ENCODE assay signal across 14 mouse cellular contexts in the genomic region with DNA sequence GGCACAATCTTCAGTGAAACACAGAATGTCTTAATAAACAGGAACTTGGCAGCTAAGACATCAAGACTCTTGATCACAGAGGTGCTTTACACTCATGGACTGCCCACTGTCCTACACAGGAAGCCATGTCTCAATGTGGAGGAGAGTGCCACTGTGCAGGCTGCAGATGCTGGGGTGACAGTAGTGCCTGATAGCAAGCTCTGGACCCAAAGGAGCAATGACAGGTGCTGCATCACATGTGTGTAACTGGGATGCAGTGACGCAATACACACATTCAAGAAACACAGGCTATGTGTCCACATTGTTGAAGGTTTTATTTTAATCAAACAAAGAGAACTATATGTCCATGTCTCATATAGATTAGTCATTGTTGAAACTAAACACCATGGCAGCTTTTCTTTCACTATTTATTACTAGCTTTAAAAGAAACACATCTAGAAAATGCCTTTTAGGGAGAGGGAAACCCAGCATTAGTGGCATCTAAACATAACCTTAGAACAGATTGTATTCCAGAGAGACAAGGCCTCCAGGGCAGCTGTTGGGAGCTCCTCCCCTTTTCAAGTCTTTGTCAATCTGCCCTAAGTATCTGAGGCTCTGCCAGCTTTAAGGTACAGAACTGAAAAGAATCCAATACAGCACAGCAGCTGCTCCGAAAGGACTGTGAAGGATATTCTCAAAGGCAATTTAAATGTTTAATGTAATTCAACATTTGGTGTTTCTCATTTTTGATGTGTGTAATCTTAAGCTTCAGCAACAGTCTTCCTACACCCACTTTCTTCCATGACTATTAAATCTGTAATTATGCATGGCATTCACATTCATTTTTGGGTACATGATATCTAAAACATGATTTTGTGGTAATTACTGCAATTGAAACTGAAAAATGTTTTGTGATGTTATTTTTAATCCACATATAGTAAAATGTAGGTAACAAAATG.
A peak's percentile ranks its signal among the peaks of the same experiment; 100 is the strongest.
DNase-seq lines count a peak whose midpoint lies in the region; ATAC-seq lines count a peak whose summit lies in the region.
"Had no signal": no experiment of that assay in that cellular context is flagged by ENCODE, and none has a peak within 500 bp of the region (broad histone marks: within the 10 kb centered on the region; RNA-seq: fewer than 3 reads in every experiment).

No protein-coding gene starts in this region.

- H3K36me3 ChIP-seq in embryonic facial prominence, embryonic 14.5 days (ENCODE audit: control insufficient read depth, insufficient read depth, low read length): no peaks in the 10 kb centered on the region
- H3K36me3 ChIP-seq in forebrain, embryonic 16.5 days (ENCODE audit: control insufficient read depth, insufficient read depth): no peaks in the 10 kb centered on the region
- H3K36me3 ChIP-seq in midbrain, embryonic 14.5 days (ENCODE audit: control insufficient read depth, insufficient read depth, low read length): no peaks in the 10 kb centered on the region
- no peaks in the 10 kb centered on the region for H3K36me3 ChIP-seq in intestine, embryonic 16.5 days (ENCODE audit: control insufficient read depth, insufficient read depth, low read length)
- no peaks in the 10 kb centered on the region for H3K36me3 ChIP-seq in liver, embryonic 11.5 days (ENCODE audit: control insufficient read depth, insufficient read depth, low read length)
- H3K36me3 ChIP-seq: embryonic facial prominence, embryonic 13.5 days; heart, embryonic 15.5 days had no signal

- no peak overlapping the region for H3K4me3 ChIP-seq in embryonic facial prominence, embryonic 14.5 days (ENCODE audit: low read depth, low read length)
- no peak overlapping the region for H3K4me3 ChIP-seq in forebrain, embryonic 16.5 days (replicated peaks; ENCODE audit: low read length)
- H3K4me3 ChIP-seq in midbrain, embryonic 14.5 days (replicated peaks; ENCODE audit: low read depth, low read length): no peak overlapping the region
- no peak overlapping the region for H3K4me3 ChIP-seq in intestine, embryonic 16.5 days (ENCODE audit: low read length)
- H3K4me3 ChIP-seq in liver, embryonic 11.5 days (ENCODE audit: low read depth, low read length): no peak overlapping the region
- H3K4me3 ChIP-seq: embryonic facial prominence, embryonic 13.5 days; heart, embryonic 15.5 days had no signal

- H3K27me3 ChIP-seq in embryonic facial prominence, embryonic 14.5 days (replicated peaks; ENCODE audit: control insufficient read depth, insufficient read depth, low read length): no peaks in the 10 kb centered on the region
- no peaks in the 10 kb centered on the region for H3K27me3 ChIP-seq in forebrain, embryonic 16.5 days (replicated peaks; ENCODE audit: control insufficient read depth, insufficient read depth, low read length)
- H3K27me3 ChIP-seq in midbrain, embryonic 14.5 days (ENCODE audit: control insufficient read depth, insufficient read depth, low read length): no peaks in the 10 kb centered on the region
- no peaks in the 10 kb centered on the region for H3K27me3 ChIP-seq in intestine, embryonic 16.5 days (replicated peaks; ENCODE audit: control insufficient read depth, insufficient read depth, low read length)
- no peaks in the 10 kb centered on the region for H3K27me3 ChIP-seq in liver, embryonic 11.5 days (replicated peaks; ENCODE audit: control insufficient read depth, insufficient read depth, low read length)
- H3K27me3 ChIP-seq: CH12.LX; embryonic facial prominence, embryonic 13.5 days; heart, embryonic 15.5 days had no signal

- no peak overlapping the region for H3K4me2 ChIP-seq in embryonic facial prominence, embryonic 14.5 days (ENCODE audit: low read depth, low read length)
- H3K4me2 ChIP-seq in forebrain, embryonic 16.5 days (ENCODE audit: low read length): no peak overlapping the region
- H3K4me2 ChIP-seq in midbrain, embryonic 14.5 days (ENCODE audit: low read length): no peak overlapping the region
- no peak overlapping the region for H3K4me2 ChIP-seq in intestine, embryonic 16.5 days (ENCODE audit: low read depth, low read length)
- H3K4me2 ChIP-seq in liver, embryonic 11.5 days: no peak overlapping the region
- H3K4me2 ChIP-seq: embryonic facial prominence, embryonic 13.5 days; heart, embryonic 15.5 days had no signal

- H3K27ac ChIP-seq in embryonic facial prominence, embryonic 14.5 days (replicated peaks; ENCODE audit: low read depth, low read length): no peak overlapping the region
- no peak overlapping the region for H3K27ac ChIP-seq in forebrain, embryonic 16.5 days (ENCODE audit: low read length)
- H3K27ac ChIP-seq in midbrain, embryonic 14.5 days (replicated peaks; ENCODE audit: low read depth, low read length): 0 out of 2 replicates have a peak overlapping the region, but pooled peaks have one; percentile 15
- H3K27ac ChIP-seq in intestine, embryonic 16.5 days (ENCODE audit: low read length): no peak overlapping the region
- H3K27ac ChIP-seq in liver, embryonic 11.5 days (ENCODE audit: low read depth, low read length): no peak overlapping the region
- H3K27ac ChIP-seq: embryonic facial prominence, embryonic 13.5 days; heart, embryonic 15.5 days; liver, embryonic 14.5 days had no signal

- intact Hi-C loops in left cerebral cortex, postnatal 14 days (cut with DNase I): loop anchor here (10.0 kb wide), 1 partner anchor 136 kb away; the partner anchor contains the start of gene Ube2e2

- no peak overlapping the region for H3K9ac ChIP-seq in embryonic facial prominence, embryonic 14.5 days (ENCODE audit: low read depth, low read length)
- H3K9ac ChIP-seq in forebrain, embryonic 16.5 days (replicated peaks; ENCODE audit: low read depth, low read length): no peak overlapping the region
- H3K9ac ChIP-seq in midbrain, embryonic 14.5 days (replicated peaks; ENCODE audit: low read length): no peak overlapping the region
- H3K9ac ChIP-seq in intestine, embryonic 16.5 days (ENCODE audit: low read depth, low read length): no peak overlapping the region
- H3K9ac ChIP-seq in liver, embryonic 11.5 days (ENCODE audit: low read depth, low read length): no peak overlapping the region
- H3K9ac ChIP-seq: embryonic facial prominence, embryonic 13.5 days; heart, embryonic 15.5 days; liver, embryonic 14.5 days had no signal

- H3K9me3 ChIP-seq in embryonic facial prominence, embryonic 14.5 days (ENCODE audit: control insufficient read depth, low read length): no peaks in the 10 kb centered on the region
- no peaks in the 10 kb centered on the region for H3K9me3 ChIP-seq in forebrain, embryonic 16.5 days (ENCODE audit: control insufficient read depth, low read length)
- H3K9me3 ChIP-seq in midbrain, embryonic 14.5 days (ENCODE audit: control insufficient read depth, low read length): no peaks in the 10 kb centered on the region
- no peaks in the 10 kb centered on the region for H3K9me3 ChIP-seq in intestine, embryonic 16.5 days (ENCODE audit: control insufficient read depth, low read length)
- no peaks in the 10 kb centered on the region for H3K9me3 ChIP-seq in liver, embryonic 11.5 days (ENCODE audit: control insufficient read depth, low read length)
- H3K9me3 ChIP-seq: embryonic facial prominence, embryonic 13.5 days; heart, embryonic 15.5 days had no signal

- ATAC-seq in embryonic facial prominence, embryonic 14.5 days (ENCODE audit: low read depth): peak; percentile 74
- peak; percentile 59 for ATAC-seq in forebrain, embryonic 16.5 days
- peak; percentile 70 for ATAC-seq in midbrain, embryonic 14.5 days (ENCODE audit: low FRiP score, low TSS enrichment)
- no peak for ATAC-seq in intestine, embryonic 16.5 days
- no peak for ATAC-seq in liver, embryonic 11.5 days (replicated peaks; ENCODE audit: low FRiP score)

- H3K4me1 ChIP-seq in embryonic facial prominence, embryonic 14.5 days (ENCODE audit: control insufficient read depth, insufficient read depth, low read length): no peaks in the 10 kb centered on the region
- H3K4me1 ChIP-seq in forebrain, embryonic 16.5 days (replicated peaks; ENCODE audit: control insufficient read depth, insufficient read depth, low read length): peaks cover 8% of the 10 kb centered on the region
- peaks cover 4% of the 10 kb centered on the region; the same call in 1 of the 2 replicates for H3K4me1 ChIP-seq in midbrain, embryonic 14.5 days (ENCODE audit: control insufficient read depth, insufficient read depth, low read length)
- 0 out of 2 replicates have a peak, but pooled peaks cover 3% of the 10 kb centered on the region for H3K4me1 ChIP-seq in intestine, embryonic 16.5 days (ENCODE audit: control insufficient read depth, insufficient read depth, low read length)
- no peaks in the 10 kb centered on the region for H3K4me1 ChIP-seq in liver, embryonic 11.5 days (replicated peaks; ENCODE audit: control insufficient read depth, insufficient read depth, low read length)

- WGBS in embryonic facial prominence, embryonic 14.5 days: 54% methylated on average over 2 of the region's 2 CpGs
- WGBS in forebrain, embryonic 16.5 days: 34% methylated on average over 2 of the region's 2 CpGs
- 26% methylated on average over 2 of the region's 2 CpGs for WGBS in midbrain, embryonic 14.5 days
- WGBS in intestine, embryonic 16.5 days: 66% methylated on average over 2 of the region's 2 CpGs
- 81% methylated on average over 2 of the region's 2 CpGs for WGBS in liver, embryonic 11.5 days

- peak; percentile 16 to 44 for DNase-seq in left cerebral cortex, postnatal 14 days (ENCODE audit: low spot score in 2 of 2)
- no peak for DNase-seq in left cerebral cortex, adult 9 months (ENCODE audit: low spot score in 2 of 2)
- peak; percentile 70 for DNase-seq in embryonic facial prominence, embryonic 14.5 days (ENCODE audit: low spot score)
- peak; percentile 59 for DNase-seq in midbrain, embryonic 14.5 days
- DNase-seq in adrenal gland, postnatal 14 days: no peak
- DNase-seq in liver, embryonic 11.5 days (ENCODE audit: low spot score): no peak
- DNase-seq: adrenal gland, postnatal 25 days; cerebellum, adult 8-10 months had no signal

Comparison
In these comparisons a context has a peak if more than half of its experiments do, and no peak if none do; other contexts are left out.
1. DNase-seq: peak in left cerebral cortex, postnatal 14 days (2 of 2), embryonic facial prominence, embryonic 14.5 days (single experiment) and midbrain, embryonic 14.5 days (single experiment); none in left cerebral cortex, adult 9 months (0 of 2), adrenal gland, postnatal 14 days (single experiment) and liver, embryonic 11.5 days (single experiment).
2. ATAC-seq: peak in embryonic facial prominence, embryonic 14.5 days (single experiment), forebrain, embryonic 16.5 days (single experiment) and midbrain, embryonic 14.5 days (single experiment); none in intestine, embryonic 16.5 days (single experiment) and liver, embryonic 11.5 days (single experiment).